Comparison of ENCODE assay signal across 21 mouse cellular contexts in the genomic region with DNA sequence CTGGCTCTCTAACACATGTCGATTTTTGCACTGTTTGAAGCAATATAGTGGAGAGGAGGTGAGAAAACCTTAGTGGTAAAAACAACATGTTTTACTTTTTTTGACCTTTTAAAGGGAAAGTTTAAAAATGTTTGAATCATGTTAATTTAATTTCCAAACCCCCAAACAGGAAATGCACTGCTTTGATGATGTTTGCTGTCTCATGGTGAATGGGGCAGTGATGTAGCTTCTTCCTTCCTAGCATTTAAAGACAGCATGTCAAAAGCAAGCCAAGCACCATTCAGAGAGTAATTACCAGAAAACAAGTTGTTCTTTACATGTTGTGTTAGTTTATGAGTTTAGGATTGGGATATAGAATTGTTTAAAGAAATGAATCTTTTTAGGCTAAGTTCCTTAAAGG. TPM values are rescaled to one million over a fixed set of nuclear protein-coding genes. Genes with fewer than 3 reads are reported as not detected.
A peak's percentile ranks its signal among the peaks of the same experiment; 100 is the strongest.
DNase-seq lines count a peak whose midpoint lies in the region; TF ChIP-seq lines count a peak whose summit lies in the region.
"Had no signal": no experiment of that assay in that cellular context is flagged by ENCODE, and none has a peak within 500 bp of the region (broad histone marks: within the 10 kb centered on the region; RNA-seq: fewer than 3 reads in every experiment).

No protein-coding gene starts in this region.

- no peak for TF ChIP-seq CTCF in layer of hippocampus, adult 2 months (conservative IDR thresholded peaks at IDR 0.05)

- peak overlapping the region; percentile 14; the same call in 1 of the 2 replicates for H3K27ac ChIP-seq in layer of hippocampus, adult 2 months
- H3K27ac ChIP-seq: embryonic facial prominence, embryonic 13.5 days; embryonic facial prominence, embryonic 15.5 days; forebrain, embryonic 10.5 days; forebrain, embryonic 12.5 days had no signal

- DNase-seq in layer of hippocampus, adult 2 months (ENCODE audit: low spot score in 2 of 2), result no peak
- DNase-seq in layer of hippocampus, adult 8-10 months (ENCODE audit: low spot score in 2 of 2), result no peak
- DNase-seq in CD4-positive, CD25-positive, alpha-beta regulatory T cell, adult 2 months (ENCODE audit: low read depth, low spot score), result peak; percentile 6
- peak; percentile 10 for DNase-seq in induced T-regulatory cell, adult 2 months (ENCODE audit: low read depth)
- no peak for DNase-seq in cerebellum, postnatal 25 days
- no peak for DNase-seq in thymus, postnatal 14 days
- DNase-seq: adrenal gland, adult 8-10 months; adrenal gland, postnatal 14 days; adrenal gland, postnatal 36 days; B cell, adult 2 months; cerebellum, adult 11-12 months; cerebellum, adult 2 months; cerebellum, adult 9-10 months; cerebellum, postnatal 10 days; cerebellum, postnatal 36 days; embryo, embryonic 11 days had no signal

- no peak overlapping the region for H3K4me3 ChIP-seq in layer of hippocampus, adult 2 months
- H3K4me3 ChIP-seq: embryonic facial prominence, embryonic 13.5 days; embryonic facial prominence, embryonic 15.5 days; erythroblast, embryonic 14.5 days; forebrain, embryonic 10.5 days; forebrain, embryonic 12.5 days had no signal

RNA-seq across cellular contexts. Expression of a gene that starts 22.6 kb away (rescaled TPM):
- total RNA-seq in layer of hippocampus, adult 2 months (2021), result under 1 TPM; 0.59 to 0.81 TPM
- 1 to 10 TPM; 1.7 to 2.1 (median 1.9) TPM for total RNA-seq in layer of hippocampus, adult 8-10 months (2022)

Comparison
In these comparisons a context has a peak if more than half of its experiments do, and no peak if none do; other contexts are left out.
1. DNase-seq: peak in CD4-positive, CD25-positive, alpha-beta regulatory T cell, adult 2 months (single experiment) and induced T-regulatory cell, adult 2 months (single experiment); none in layer of hippocampus, adult 2 months (0 of 2), layer of hippocampus, adult 8-10 months (0 of 2), cerebellum, postnatal 25 days (0 of 2) and thymus, postnatal 14 days (single experiment).